Mouse (Mus musculus) lung, adult 2 months (tissue): Measurements from ENCODE around the gene Agk. TPM values are rescaled to one million over a fixed set of nuclear protein-coding genes. Genes with fewer than 3 reads are reported as not detected.

Source experiments
- DNase-seq: peaks from one replicate; pipeline ENCODE4 v3.0.0; 2022
- H3K4me1 ChIP-seq: fragments of 200-500 bp; 2 replicates; pipeline ENCODE4 v1.6.1; 2011; ENCODE audit warnings: low read length; ENCODE audit not compliant: control insufficient read depth, insufficient read depth
- H3K4me3 ChIP-seq: fragments of 200-500 bp; replicated peaks from 2 replicates; pipeline ENCODE3; 2011; ENCODE audit warnings: low read depth, mild to moderate bottlenecking, control low read depth, low read length; ENCODE audit errors: extremely low read depth
- CTCF ChIP-seq: fragments of 200-500 bp; IDR thresholded peaks from 2 replicates; pipeline ENCODE4 v1.5.1; 2011; ENCODE audit warnings: mild to moderate bottlenecking, low read length, control low read depth; ENCODE audit not compliant: insufficient read depth
- POLR2A ChIP-seq: fragments of 200-500 bp; IDR thresholded peaks from 2 replicates; pipeline ENCODE4 v1.6.1; 2011; ENCODE audit warnings: low read depth, mild to moderate bottlenecking, control low read depth, low read length, borderline replicate concordance; ENCODE audit errors: extremely low read depth
- WGBS: fragments of 180-500 bp; shearing (Covaris S2); methylation state at CpG from one replicate; pipeline ENCODE4 v1.1.7; 2018; 5-methylcytosine and 5-hydroxymethylcytosine counted together
- polyA plus RNA-seq: library from polyadenylated mRNA; depleted of rRNA; stranded (reverse); fragments of >200 nt; gene quantifications from 2 replicates; pipeline ENCODE4 v1.2.3, GENCODE M21; 2012; rRNA removed

The Agk gene
- polyA plus RNA-seq, 1 experiment: 10.2 TPM

DNA sequence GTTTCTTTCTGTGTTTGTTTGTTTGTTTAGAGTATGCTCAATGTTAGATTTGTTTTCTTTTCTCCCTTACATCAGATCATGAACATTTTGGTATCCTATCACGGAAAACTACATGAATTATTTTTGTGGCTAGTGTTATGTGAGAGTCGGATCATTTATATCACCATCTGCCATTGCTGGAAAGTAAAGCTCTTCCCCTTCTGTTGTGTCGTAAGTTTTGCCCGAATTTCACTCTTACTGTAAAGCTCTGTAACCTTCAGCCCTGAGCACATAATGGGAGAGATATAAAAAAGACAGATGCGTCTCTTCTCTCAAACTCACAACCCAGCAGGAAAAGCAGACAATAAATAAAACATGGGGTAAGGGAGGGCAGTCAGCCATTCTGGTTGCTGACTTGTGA is 114.0 kb downstream of the Agk start, which contains the start of gene Wee2:
TSS of gene Wee2 (plus strand) at position 153 of the 400 bp plus-strand sequence.
- TF ChIP-seq CTCF: no peak
- TF ChIP-seq POLR2A: no peak
- DNase-seq: no peak
- Histone ChIP-seq H3K4me1 (no peaks in the 10 kb centered on the region), H3K4me3 (no peak within 1 kb of the TSS)
- 61% methylated on average over 5 of the region's 5 CpGs for WGBS

DNA sequence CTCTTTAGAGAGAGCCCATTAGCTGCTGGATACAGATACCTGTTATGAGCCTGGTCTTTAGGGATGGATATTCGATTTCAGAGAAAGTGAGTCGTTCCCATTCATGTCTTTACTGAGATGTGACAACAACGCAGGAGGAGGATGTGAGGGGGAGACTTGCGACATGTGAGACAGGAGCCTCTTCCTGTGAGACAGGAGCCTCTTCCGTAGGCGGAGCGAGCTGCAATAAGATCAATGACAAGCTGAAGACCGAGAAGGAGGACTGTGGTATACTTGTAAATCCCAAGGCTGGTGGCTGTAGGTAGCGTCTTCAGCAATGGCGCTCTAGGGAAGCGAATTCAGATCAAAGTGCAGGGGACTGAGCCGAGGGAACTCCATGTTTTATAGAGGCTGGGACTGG is 114.8 kb downstream of the Agk start:
- no peak for TF ChIP-seq POLR2A
- TF ChIP-seq CTCF: no peak

DNA sequence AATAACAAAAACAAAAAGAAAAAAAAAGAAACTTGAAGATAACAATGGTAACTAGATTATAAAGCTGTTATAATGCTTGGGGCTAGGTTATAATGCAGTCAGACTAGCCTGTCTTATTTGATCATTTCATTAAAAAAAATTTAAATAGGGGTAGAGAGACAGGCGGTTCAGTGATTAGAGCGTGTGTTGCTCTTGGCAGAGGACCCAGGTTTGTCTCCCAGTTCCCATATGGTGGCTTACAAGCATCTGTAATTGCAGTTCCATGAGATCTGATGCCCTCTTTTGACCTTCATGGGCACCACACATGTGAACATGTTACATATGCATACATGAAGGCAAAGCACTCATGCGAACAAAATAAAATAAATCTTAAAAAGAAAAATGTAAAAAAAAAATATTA is 116.3 kb downstream of the Agk start:
- Histone ChIP-seq H3K4me1 (no peaks in the 10 kb centered on the region), H3K4me3 (no peak overlapping the region)
- 74% methylated on average over 3 of the region's 3 CpGs for WGBS
- no peak for TF ChIP-seq POLR2A
- no peak for TF ChIP-seq CTCF
- no peak for DNase-seq

More for the DNA sequence above, 114.8 kb downstream of the Agk start:
- 37% methylated on average over 12 of the region's 12 CpGs for WGBS
- Histone ChIP-seq H3K4me3 (no peak overlapping the region), H3K4me1 (no peaks in the 10 kb centered on the region)
- DNase-seq: no peak

DNA sequence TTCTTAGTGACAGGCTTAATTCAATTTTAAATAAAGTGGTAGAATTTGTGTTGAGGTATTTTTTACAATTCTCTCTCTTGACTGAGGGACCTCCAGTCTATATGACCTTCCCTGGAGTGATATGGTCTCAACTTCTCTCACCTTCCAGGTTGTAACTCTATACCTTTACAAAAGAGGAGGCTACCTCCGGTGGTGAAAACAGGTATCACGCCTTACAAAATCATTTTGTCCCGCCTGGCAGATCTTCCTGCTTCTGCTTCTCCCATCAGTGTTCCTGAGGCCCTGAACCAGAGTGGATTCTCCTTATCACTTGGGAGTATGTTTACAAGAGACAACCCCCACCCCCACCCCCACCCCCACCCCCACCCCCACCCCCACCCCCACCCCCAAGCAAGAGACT is 116.8 kb downstream of the Agk start:
- H3K4me1 ChIP-seq: no peaks in the 10 kb centered on the region
- no peak for TF ChIP-seq CTCF
- TF ChIP-seq POLR2A: no peak
- no peak for DNase-seq
- H3K4me3 ChIP-seq: no peak overlapping the region
- WGBS: 34% methylated on average over 3 of the region's 3 CpGs

DNA sequence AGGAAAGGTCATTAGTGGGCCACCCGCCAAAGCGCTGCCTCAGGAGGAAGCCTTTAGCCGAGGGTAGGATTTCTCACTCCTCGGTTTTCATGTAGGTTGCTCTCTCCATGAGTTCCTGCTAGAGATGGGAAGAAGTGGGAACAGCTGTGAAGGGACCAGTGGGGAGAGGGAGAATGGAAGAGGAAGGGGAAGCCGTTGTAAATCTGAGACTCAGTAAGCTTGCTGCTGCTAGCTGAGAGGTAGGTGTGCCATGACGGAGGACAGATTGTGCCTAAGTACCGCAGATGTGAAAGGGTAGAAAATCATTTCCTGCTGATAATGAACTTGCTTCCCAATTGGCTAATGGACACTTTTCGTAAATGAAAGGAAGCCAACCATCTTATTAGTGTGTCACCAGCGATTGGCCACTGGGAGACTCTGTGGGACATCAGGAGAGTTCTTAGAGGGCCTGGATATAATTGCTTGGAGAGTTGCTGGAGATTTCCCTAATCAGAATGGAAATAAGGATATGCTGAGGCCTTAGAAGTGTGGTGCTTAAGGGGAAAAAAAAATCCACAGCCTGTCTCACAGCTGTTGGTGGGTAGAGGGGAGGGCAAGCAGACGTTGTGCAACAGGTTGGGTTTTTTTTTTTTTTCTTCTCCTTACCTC is 118.4 kb downstream of the Agk start:
- 26% methylated on average over 10 of the region's 10 CpGs for WGBS
- Histone ChIP-seq H3K4me1 (no peaks in the 10 kb centered on the region), H3K4me3 (no peak overlapping the region)
- TF ChIP-seq CTCF (no peak), POLR2A (no peak)
- no peak for DNase-seq

Other genes starting within 250 kb of the Agk start
- gene E330009J07Rik, start 111.0 kb downstream of the Agk start, polyA plus RNA-seq: 4.9 and 5.8 TPM in 2 replicates
- gene Wee2, start 113.9 kb downstream of the Agk start, polyA plus RNA-seq: not detected in 2 replicates
- 7.5 and 9.7 TPM in 2 replicates for gene Ssbp1, start 146.2 kb downstream of the Agk start, polyA plus RNA-seq
- gene Tas2r137, start 166.1 kb downstream of the Agk start, polyA plus RNA-seq: not detected in 2 replicates
- gene Tas2r108, start 168.4 kb downstream of the Agk start, polyA plus RNA-seq: not detected in 2 replicates
- gene Prss37, start 194.3 kb downstream of the Agk start, polyA plus RNA-seq: not detected in 2 replicates
- gene Olfr461, start 229.9 kb downstream of the Agk start, polyA plus RNA-seq: not detected in 2 replicates
- gene Olfr460, start 244.3 kb downstream of the Agk start, polyA plus RNA-seq: not detected in 2 replicates